Mouse (Mus musculus) thymus, adult 2 months (tissue): ENCODE measurements at regions not wholly inside any gene's neighbourhood (a gene's known extent, or its start where the extent isn't known, plus 50 kb on each side); places are given as distances from the start of the nearest gene placed in this dataset.

Experiments
- CTCF ChIP-seq: fragments of 200-500 bp; IDR thresholded peaks from 2 replicates; pipeline ENCODE4 v1.5.1; 2012; ENCODE audit warnings: mild to moderate bottlenecking, control low read depth, low read length, moderate library complexity, borderline replicate concordance; ENCODE audit not compliant: control insufficient read depth, poor library complexity, insufficient read depth; ENCODE audit errors: extremely low read depth
- POLR2A ChIP-seq: fragments of 200-500 bp; IDR thresholded peaks from 2 replicates; pipeline ENCODE4 v1.6.1; 2012; ENCODE audit warnings: mild to moderate bottlenecking, low read length, control low read depth, moderate library complexity; ENCODE audit not compliant: control insufficient read depth, poor library complexity, insufficient read depth; ENCODE audit errors: extremely low read depth

DNA sequence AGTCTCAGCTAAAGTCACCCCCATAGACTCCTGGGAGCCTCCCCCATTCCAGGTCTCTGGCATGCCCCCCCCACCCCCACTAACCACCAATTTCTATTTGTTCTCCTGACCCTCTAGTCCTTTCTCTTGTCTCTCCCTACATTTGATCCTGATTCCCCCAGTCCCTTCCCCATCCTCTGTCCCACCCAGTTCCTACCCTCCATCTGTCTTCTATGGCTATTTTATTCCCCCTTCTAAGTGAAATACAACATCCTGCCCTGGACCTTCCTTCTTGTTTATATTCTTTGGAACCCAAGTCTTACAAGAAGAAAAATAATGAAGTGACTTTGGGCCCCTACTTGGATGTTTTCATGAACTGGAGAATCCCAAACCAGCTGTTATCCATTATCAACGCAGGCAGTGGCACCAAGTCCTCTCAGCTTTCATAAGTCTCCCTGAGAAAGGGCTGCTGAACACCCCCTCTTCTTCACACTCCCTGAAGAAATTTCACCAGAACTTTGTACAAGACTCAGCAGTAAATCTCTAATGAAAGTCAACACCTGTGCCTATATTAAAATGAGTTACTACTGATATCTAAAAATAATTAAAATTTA, 108.1 kb upstream of the Ercc4 start:
- TF ChIP-seq POLR2A (no peak), CTCF (no peak)
